Mouse (Mus musculus) adrenal gland, postnatal 14 days (tissue): ENCODE measurements at regions not wholly inside any gene's neighbourhood (a gene's known extent, or its start where the extent isn't known, plus 50 kb on each side); places are given as distances from the start of the nearest gene placed in this dataset.
"Not testable (repeated sequence)": the region's sequence is repeated elsewhere in the genome, so short reads cannot be mapped to it uniquely, and the experiment has no call there.

Experiments used
- DNase-seq: peaks from one replicate; pipeline ENCODE4 v3.0.0; 2021; ENCODE audit warnings: mixed read lengths

DNA sequence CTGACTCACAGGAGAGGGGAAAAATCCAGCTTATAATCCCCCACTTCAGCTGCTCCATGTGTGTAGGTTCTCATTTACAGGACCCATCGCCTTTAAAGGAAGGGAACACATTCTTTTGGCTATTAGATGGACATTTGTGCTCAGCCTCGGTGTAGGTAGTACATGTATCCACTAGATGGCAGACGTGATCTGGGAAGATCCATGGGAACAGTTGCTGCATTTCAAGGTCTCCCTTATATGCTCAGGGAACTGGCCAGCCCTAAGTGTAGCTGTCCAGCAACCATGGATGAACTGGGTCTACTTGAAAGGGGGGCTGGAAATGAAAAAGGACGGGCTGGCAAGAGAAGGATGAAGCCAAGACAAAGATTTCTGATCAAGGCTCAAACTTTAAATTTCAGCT is 124.0 kb downstream of the Akain1 start:
- peak; percentile 61 for DNase-seq

- DNase-seq: not testable (repeated sequence)
These were observed 132.0 kb downstream of the Akain1 start for GRCm38 (mm10) chr17:69571070-69571669.

DNA sequence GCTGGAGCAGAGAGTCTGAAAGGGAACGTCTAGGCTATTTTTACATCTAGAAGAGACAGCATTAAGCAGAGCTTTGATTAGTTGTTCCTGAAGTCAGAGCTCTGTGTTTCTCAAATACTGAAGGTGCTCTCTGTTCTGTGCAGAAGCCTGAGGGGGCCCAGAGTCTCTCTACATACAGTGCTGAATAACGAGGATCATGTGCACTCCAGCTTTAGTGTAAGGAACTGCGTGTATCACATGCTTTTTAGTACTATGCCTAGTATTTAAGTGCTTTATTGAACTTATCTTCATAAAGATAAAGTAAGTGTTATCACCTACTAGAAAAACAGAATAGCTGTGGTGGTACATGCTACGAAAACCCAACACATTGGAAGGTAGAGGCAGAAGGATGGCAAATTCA is 151.4 kb downstream of the Akain1 start:
- DNase-seq: no peak

DNA sequence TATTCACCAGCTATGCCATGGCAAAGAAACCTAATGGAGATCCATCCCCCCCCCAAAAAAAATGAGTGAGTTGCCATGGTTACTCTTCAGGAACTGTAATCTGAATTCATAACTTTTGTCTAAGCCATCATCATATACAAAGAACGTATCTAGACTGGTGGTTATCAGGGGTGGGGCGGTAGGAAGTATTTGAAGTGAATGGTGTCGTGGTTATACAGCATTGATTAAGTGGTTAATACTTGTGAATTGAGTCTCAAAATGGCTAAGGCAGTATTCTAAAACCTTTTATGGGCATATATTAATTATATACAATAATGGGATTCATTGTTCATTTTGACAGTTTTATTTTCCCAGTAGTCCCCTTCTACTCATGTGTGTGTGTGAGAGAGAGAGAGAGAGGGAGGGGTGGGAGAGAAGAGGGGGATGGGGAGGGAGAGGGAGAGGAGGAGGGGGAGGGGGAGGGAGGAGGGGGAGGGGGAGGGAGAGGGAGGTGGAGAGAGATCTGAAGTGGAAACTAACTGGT is 158.7 kb downstream of the Akain1 start:
- DNase-seq: no peak

- no peak for DNase-seq
These were observed 159.3 kb downstream of the Akain1 start for GRCm38 (mm10) chr17:69598461-69598860.

- no peak for DNase-seq
These were observed 164.5 kb downstream of the Akain1 start for GRCm38 (mm10) chr17:69603596-69603995.

GRCm38 (mm10) chr17:69604698-69605097 is 165.6 kb downstream of the Akain1 start:
- peak; percentile 46 for DNase-seq

- DNase-seq: no peak
These were observed 166.3 kb downstream of the Akain1 start for GRCm38 (mm10) chr17:69605458-69605857.

DNA sequence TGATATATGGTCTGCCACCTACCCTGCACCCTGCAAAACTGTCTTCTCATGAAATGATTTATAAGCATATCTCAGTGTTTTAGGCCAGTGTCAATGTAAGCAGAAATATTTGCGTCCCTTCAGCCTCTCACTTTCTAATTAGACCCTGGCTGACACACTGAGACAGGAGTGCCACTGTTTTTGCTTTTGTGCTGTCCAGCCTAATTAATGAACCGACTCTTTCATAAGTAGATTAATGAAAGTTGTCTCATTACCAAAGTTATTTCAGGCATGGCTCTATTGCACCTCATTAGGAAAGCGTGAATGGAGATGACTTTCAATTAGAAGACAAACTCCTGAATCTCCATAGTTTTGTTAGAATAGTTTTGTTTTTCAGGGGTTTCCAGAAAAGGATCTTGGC is 192.3 kb downstream of the Akain1 start:
- DNase-seq: no peak

- DNase-seq: not testable (repeated sequence)
These were observed 211.4 kb downstream of the Akain1 start for GRCm38 (mm10) chr17:69650496-69650895.

- DNase-seq: no peak
These were observed 215.5 kb downstream of the Akain1 start for GRCm38 (mm10) chr17:69654586-69654985.

DNA sequence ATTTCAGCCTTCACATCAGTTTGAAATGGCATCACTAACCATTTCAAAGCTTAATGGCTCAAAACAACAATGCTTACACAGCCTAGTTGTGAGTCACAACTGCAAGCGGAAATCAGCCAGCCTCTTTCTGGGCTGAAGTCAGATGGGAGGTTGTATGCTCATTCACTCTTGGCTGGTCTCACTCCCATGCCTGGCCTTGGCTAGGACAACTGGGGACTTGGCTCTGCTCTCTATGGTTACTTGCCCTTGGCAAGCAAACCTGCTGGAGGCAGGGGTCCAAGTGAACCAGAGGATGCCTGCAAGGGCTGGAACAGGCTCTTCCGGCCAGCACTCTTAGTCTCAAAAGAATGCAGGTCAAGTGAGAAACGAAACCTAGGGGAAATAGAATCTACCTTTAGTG is 233.4 kb downstream of the Akain1 start:
- peak; percentile 76 for DNase-seq

DNA sequence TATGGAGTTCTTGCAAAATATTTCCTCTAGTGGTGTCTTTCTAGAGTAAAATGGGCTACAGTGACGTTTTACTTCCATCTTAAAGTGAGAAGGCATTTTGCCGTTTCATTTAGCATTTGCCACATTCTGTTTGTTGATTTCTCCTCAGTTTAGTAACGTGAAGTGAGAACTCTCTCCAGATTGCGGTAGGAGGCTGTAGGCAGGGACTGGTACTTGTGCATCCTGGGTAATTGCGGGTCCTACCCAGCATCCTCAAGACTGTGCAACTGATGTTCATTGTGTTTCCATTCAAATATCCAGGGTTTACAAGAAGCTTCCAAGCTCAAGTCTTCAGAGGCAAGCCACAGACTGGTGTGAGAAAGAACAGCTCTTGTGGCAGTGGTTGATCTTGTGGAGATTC is 244.0 kb downstream of the Akain1 start:
- no peak for DNase-seq

DNA sequence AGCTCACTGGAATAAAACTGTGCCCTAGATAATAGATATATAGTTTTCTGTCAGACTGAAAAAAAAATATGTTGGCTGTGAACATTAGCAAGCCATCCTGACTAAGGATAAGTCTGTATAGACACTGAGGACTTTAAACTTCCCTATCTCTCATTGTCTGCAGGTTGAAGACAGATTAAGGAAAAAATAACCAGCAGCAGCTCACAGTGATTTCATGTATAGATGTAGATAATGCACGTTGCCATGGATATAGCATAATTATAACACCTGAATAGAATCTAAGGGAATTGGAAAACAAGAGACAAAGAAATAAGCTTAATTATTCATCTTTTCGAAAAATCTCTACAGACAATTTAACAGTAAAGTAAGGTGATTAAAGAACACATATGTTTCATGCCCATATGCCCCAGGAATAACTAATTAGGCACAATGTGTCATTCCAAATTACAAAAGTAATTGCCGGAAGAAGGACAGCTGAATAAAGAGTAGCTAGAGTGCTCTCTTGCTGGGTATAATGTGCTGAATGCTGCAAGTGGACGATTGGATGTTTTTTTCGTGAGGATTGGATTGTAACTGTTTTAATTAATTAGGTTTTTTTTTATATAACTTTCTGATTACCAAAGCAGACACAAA is 246.6 kb downstream of the Akain1 start:
- no peak for DNase-seq

- DNase-seq: no peak
These were observed 247.3 kb downstream of the Akain1 start for GRCm38 (mm10) chr17:69686383-69686782.

DNA sequence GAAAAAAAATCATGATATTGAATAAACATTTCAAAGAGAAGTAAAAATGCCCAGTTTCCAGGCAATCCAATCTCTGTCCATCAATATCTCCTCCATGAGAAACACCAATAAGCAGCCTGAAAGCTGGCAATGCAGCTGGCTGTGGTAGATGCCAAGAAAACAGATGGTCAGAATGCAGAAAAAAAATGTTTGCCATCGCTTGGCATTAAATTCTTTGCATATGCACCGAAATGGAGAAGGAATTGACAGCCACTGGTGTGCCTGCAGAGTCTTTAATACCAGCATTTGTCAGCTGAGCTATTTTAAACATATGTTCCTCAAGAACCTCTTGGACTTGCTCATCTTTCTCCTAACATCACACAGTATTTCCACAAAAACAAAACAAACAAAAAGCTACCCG is 256.2 kb downstream of the Akain1 start:
- no peak for DNase-seq

DNA sequence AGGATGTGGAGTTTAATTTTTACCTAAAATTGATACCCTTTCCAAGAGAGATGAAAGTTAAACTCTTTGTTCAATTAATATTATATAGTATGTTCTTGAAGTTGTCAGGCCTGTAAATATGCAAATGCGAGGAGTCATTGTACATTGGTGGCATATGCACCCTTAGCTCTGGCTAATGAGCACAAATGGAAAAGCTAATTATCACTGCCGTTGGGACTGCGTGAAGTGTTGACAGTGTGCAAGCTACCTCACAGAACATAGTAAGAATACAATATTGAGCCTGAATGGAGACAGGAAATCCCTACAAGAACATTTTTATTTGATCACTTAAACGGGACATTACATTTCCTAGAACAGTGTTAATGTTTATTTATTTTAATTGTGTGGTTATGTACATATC is 241.5 kb upstream of the Dlgap1 start:
- no peak for DNase-seq

DNA sequence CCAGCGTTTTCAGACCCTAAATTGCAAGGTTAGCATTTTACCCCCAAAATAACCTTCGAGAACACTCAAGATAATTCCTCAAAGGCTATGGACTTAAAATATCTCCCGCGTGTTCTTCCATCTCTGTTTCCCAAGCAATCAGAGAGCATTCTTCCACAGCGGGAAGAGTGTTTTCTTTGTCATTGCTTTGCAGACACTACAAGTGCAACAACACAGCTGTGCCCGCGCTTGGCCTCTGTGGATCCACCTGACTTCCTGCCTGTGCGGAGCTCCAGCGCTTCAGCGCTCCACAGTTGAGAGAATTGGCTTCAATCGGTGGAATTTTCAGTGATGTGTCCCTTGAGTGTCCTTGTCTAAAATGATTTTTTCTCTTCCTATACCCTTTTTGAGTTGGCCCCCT is 235.9 kb upstream of the Dlgap1 start:
- DNase-seq: no peak

DNA sequence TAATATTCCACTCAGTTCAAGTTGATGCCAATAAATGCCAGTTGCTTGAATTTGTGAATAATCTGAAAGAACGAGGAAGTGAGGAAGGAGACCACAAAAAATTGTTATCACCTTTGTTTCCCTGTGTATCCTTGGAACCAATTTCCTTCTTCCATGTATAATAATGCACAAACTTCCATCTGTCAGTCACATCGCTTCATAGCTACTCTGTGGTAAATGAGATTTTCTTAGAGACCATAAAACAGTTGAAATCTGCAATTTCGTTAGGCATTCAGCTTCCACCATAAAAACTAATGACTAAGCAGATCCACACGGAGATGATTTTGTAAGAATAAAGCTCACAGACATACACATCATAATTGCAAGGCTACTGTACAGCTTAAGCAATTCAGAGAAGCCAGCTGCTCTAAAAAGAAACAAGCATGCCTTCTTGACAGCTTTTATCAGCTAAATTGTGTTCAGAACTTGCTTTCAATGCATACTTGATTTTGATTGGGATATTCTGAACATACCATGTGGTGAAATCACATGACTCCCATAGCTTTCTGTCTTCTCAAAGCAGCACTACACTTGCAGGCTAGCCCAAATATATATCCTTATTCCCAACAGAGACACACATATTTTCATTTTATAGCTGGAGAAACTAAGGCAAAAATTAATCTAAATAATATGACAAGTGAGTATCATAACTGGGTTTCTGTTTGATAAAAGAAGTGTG is 232.3 kb upstream of the Dlgap1 start:
- no peak for DNase-seq

- no peak for DNase-seq
These were observed 199.9 kb upstream of the Dlgap1 start for GRCm38 (mm10) chr17:69769002-69769421.

- no peak for DNase-seq
These were observed 198.8 kb upstream of the Dlgap1 start for GRCm38 (mm10) chr17:69770046-69770445.

GRCm38 (mm10) chr17:69781201-69781600 is 187.7 kb upstream of the Dlgap1 start:
- DNase-seq: no peak

- DNase-seq: no peak
These were observed 181.9 kb upstream of the Dlgap1 start for GRCm38 (mm10) chr17:69786985-69787384.

GRCm38 (mm10) chr17:69821473-69821872 is 147.4 kb upstream of the Dlgap1 start:
- DNase-seq: no peak
